Mouse (Mus musculus): ENCODE data around the gene Lpxn.
A peak's percentile ranks its signal among the peaks of the same experiment; 100 is the strongest.

Gene Lpxn

GRCm38 (mm10) chr19:12805730-12806129 lies 9.7 kb downstream of the Lpxn start:
- DNase-seq: no peak

- no peak for DNase-seq
Observed at GRCm38 (mm10) chr19:12806214-12806613, 10.2 kb downstream of the Lpxn start.

GRCm38 (mm10) chr19:12812644-12813364 lies 16.8 kb downstream of the Lpxn start:
- DNase-seq: peak; percentile 15

GRCm38 (mm10) chr19:12813883-12814282 lies 17.9 kb downstream of the Lpxn start:
- no peak for DNase-seq

GRCm38 (mm10) chr19:12818507-12818906 lies 22.5 kb downstream of the Lpxn start:
- no peak for DNase-seq

- peak; percentile 52 for DNase-seq
Observed at GRCm38 (mm10) chr19:12820383-12820782, 24.4 kb downstream of the Lpxn start.

GRCm38 (mm10) chr19:12824549-12824948 lies 28.6 kb downstream of the Lpxn start:
- peak; percentile 64 for DNase-seq

- no peak for DNase-seq
Observed at GRCm38 (mm10) chr19:12830823-12831430, 34.9 kb downstream of the Lpxn start.

- DNase-seq: no peak
Observed at GRCm38 (mm10) chr19:12831559-12831958, 35.6 kb downstream of the Lpxn start.

GRCm38 (mm10) chr19:12833625-12834024 lies 37.6 kb downstream of the Lpxn start:
- DNase-seq: no peak

- DNase-seq: no peak
Observed at GRCm38 (mm10) chr19:12838507-12838906, 42.5 kb downstream of the Lpxn start.

GRCm38 (mm10) chr19:12846382-12846781 lies 50.4 kb downstream of the Lpxn start, which contains the start of gene Gm5244:
Gene Gm5244 (plus strand): TSS chr19:12846682.
- no peak for DNase-seq

GRCm38 (mm10) chr19:12856983-12857382 lies 61.0 kb downstream of the Lpxn start, which contains the start of gene Olfr1444:
Gene Olfr1444 (plus strand): TSS chr19:12857283.
- no peak for DNase-seq

All from thymus, postnatal 4 days (tissue).